Mouse (Mus musculus) liver, embryonic 15.5 days (tissue): ENCODE results near the gene Rbmx. TPM values are rescaled to one million over a fixed set of nuclear protein-coding genes. Genes with fewer than 3 reads are reported as not detected.
A peak's percentile ranks its signal among the peaks of the same experiment; 100 is the strongest.

ENCODE experiments used
- ATAC-seq: fragments of 200-750 bp; cut with Nextera tagmentation; 2 replicates; pipeline ENCODE4 v1.8.0; 2017; ENCODE audit warnings: moderate number of reproducible peaks, mild to moderate bottlenecking, moderate library complexity; ENCODE audit not compliant: insufficient read depth
- H3K27ac ChIP-seq: fragments of 300-500 bp; sonication (generic); replicated peaks from 2 replicates; pipeline ENCODE4 v1.5.1; 2015; ENCODE audit warnings: mild to moderate bottlenecking, inconsistent platforms
- H3K27me3 ChIP-seq: fragments of 300-500 bp; sonication (generic); 2 replicates; pipeline ENCODE4 v1.6.1; 2015; ENCODE audit warnings: mild to moderate bottlenecking, inconsistent platforms
- H3K36me3 ChIP-seq: fragments of 300-500 bp; sonication (generic); replicated peaks from 2 replicates; pipeline ENCODE4 v1.6.1; 2015; ENCODE audit warnings: moderate library complexity, mild to moderate bottlenecking, inconsistent platforms
- H3K4me1 ChIP-seq: fragments of 300-500 bp; sonication (generic); replicated peaks from 2 replicates; pipeline ENCODE4 v1.6.1; 2015; ENCODE audit warnings: inconsistent platforms
- H3K4me2 ChIP-seq: fragments of 300-500 bp; sonication (generic); 2 replicates; pipeline ENCODE4 v1.6.1; 2015; ENCODE audit warnings: moderate library complexity, mild to moderate bottlenecking, inconsistent platforms
- H3K4me3 ChIP-seq: fragments of 300-500 bp; sonication (generic); replicated peaks from 2 replicates; pipeline ENCODE4 v1.5.1; 2015; ENCODE audit warnings: mild to moderate bottlenecking, inconsistent platforms
- H3K9ac ChIP-seq: fragments of 300-500 bp; sonication (generic); 2 replicates; pipeline ENCODE4 v1.6.1; 2015; ENCODE audit warnings: moderate library complexity, mild to moderate bottlenecking, inconsistent platforms
- H3K9me3 ChIP-seq: fragments of 300-500 bp; sonication (generic); replicated peaks from 2 replicates; pipeline ENCODE4 v1.6.1; 2016; ENCODE audit warnings: inconsistent platforms
- WGBS: fragments of 180-500 bp; shearing (Covaris S2); methylation state at CpG from one replicate; pipeline ENCODE4 v1.1.7; 2015; ENCODE audit warnings: mixed read lengths; ENCODE audit not compliant: insufficient replicate concordance; 5-methylcytosine and 5-hydroxymethylcytosine counted together
- polyA plus RNA-seq: library from polyadenylated mRNA; unstranded; fragments of >200 nt; fragmentation: Nextera tagmentation; extraction: Ambion mirVana; gene quantifications from 2 replicates; pipeline ENCODE4 v1.2.1, GENCODE M21; 2015

Gene Rbmx
- polyA plus RNA-seq, result 24.0 and 24.8 TPM in 2 replicates

DNA sequence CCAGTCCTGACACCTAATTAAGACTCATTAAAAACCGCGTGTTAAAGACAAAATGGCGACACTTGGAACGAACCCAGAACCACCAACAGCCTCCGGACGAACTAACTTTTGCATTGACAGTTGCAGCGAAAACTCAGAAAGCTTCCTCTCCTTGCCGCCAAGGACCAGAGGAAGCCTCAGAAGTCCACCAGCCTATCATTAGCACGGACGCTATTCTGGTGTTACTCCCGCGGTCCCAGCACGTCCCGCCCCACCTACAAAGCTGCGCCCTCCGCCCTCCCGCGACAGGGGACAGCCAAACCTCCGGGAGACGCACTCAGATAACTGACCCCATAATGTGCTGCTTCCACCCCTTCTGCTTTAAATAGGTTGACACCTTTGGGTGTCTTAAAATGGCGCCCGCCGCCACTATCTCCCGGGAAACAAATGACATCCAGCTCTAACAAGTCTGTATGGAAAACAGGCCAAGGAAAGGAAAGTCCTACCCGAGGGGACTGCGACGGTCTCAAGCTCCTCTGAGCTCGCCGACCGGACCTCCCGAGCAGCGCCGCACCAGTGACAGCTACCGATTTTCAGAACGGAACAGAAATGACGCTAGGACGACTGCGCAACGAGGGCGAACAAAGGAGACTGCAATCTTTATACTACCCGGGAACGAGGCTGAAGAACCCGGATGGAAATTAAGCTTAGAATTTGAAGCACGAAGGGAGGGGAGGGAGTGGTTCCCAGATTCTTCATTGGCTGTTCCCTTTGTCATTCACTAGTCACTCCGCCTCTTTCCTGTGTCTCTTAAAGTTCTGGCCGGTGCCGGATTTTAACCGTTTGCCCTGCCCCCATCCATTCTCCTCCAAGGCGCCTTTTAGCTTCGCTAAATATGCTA, at the start of gene Rbmx:
TSS of gene Rbmx (minus strand) at position 670 of the 880 bp plus-strand sequence.
- peaks cover 28% of the 10 kb centered on the region for H3K36me3 ChIP-seq
- peak within 1 kb of the TSS; percentile 60 for H3K4me2 ChIP-seq
- 16% methylated on average over 50 of the region's 50 CpGs for WGBS
- H3K4me3 ChIP-seq, result peak within 1 kb of the TSS; percentile 68
- H3K9ac ChIP-seq, result peak within 1 kb of the TSS; percentile 64
- peak within 1 kb of the TSS; percentile 94 for H3K27ac ChIP-seq
- H3K9me3 ChIP-seq, result no peaks in the 10 kb centered on the region
- H3K4me1 ChIP-seq, result peaks cover 8% of the 10 kb centered on the region; the same call in 1 of the 2 replicates
- H3K27me3 ChIP-seq, result no peaks in the 10 kb centered on the region
- peak; percentile 94 for ATAC-seq

GRCm38 (mm10) chrX:57433897-57434296, 41.1 kb upstream of the Rbmx start:
- Histone ChIP-seq H3K27me3 (no peaks in the 10 kb centered on the region), H3K9ac (no peak overlapping the region), H3K36me3 (no peaks in the 10 kb centered on the region), H3K4me3 (no peak overlapping the region), H3K27ac (no peak overlapping the region), H3K4me1 (no peaks in the 10 kb centered on the region), H3K4me2 (no peak overlapping the region), H3K9me3 (no peaks in the 10 kb centered on the region)
- ATAC-seq, result no peak
- 65% methylated on average over 2 of the region's 2 CpGs for WGBS

- Histone ChIP-seq H3K9ac (no peak overlapping the region), H3K4me1 (no peaks in the 10 kb centered on the region), H3K4me3 (no peak overlapping the region), H3K9me3 (no peaks in the 10 kb centered on the region), H3K4me2 (no peak overlapping the region), H3K27ac (no peak overlapping the region), H3K27me3 (no peaks in the 10 kb centered on the region), H3K36me3 (no peaks in the 10 kb centered on the region)
- WGBS, result 4% methylated on average over 2 of the region's 2 CpGs
- no peak for ATAC-seq
These were observed 38.8 kb upstream of the Rbmx start for GRCm38 (mm10) chrX:57431610-57432009.

DNA sequence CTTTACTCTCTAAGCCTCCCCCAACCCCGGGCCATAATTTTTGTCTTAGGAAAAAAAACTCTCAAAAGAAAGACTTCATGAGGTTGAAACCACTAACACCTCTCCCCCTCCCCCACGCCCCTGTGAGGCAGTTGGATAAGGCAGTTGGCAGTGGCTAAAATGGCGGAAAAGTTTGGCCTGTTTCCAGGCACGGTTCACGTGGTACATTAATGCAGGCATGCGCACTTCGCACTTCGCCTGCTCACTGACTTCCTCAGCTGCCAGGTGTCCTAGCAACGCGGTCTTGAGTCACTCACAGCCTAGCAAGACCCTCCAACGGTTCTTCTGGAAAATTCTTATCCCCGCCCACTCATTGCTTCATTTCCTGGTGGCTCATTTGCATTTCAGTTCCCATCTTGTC, 15.9 kb upstream of the Rbmx start, which contains the start of gene Gm364:
TSS of gene Gm364 (plus strand) at position 386 of the 400 bp plus-strand sequence.
- Histone ChIP-seq H3K36me3 (no peaks in the 10 kb centered on the region), H3K27ac (no peak within 1 kb of the TSS), H3K4me3 (no peak within 1 kb of the TSS), H3K27me3 (no peaks in the 10 kb centered on the region), H3K9me3 (no peaks in the 10 kb centered on the region), H3K4me2 (no peak within 1 kb of the TSS), H3K9ac (no peak within 1 kb of the TSS), H3K4me1 (no peaks in the 10 kb centered on the region)
- WGBS, result 74% methylated on average over 12 of the region's 12 CpGs
- no peak for ATAC-seq

GRCm38 (mm10) chrX:57403651-57404050, 10.8 kb upstream of the Rbmx start:
- Histone ChIP-seq H3K4me3 (no peak overlapping the region), H3K9me3 (no peaks in the 10 kb centered on the region), H3K4me2 (no peak overlapping the region), H3K27ac (no peak overlapping the region), H3K36me3 (no peaks in the 10 kb centered on the region), H3K27me3 (no peaks in the 10 kb centered on the region), H3K4me1 (no peaks in the 10 kb centered on the region), H3K9ac (no peak overlapping the region)
- ATAC-seq, result no peak

DNA sequence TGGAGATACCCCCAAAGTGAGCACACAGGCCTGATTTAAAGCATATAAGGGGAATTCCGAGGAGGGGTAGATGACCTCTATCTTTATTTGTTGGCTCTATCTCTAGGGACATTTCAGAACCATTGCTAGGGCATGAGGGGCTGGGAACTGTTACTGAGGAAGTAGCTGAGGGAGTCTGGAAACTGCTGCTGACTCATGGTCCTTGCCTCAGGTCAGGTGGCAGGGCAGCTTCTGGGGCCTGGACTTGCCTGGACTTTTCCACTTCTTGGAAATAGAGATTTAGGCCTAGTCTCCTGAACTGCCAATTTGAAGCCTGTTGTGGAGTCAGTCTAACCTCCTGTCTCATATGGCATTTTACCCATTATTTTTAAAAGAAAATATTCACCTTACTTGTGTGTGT, 8.6 kb upstream of the Rbmx start:
- H3K4me3 ChIP-seq, result no peak overlapping the region
- H3K27ac ChIP-seq, result no peak overlapping the region
- no peak overlapping the region for H3K4me2 ChIP-seq
- H3K36me3 ChIP-seq, result no peaks in the 10 kb centered on the region
- H3K9ac ChIP-seq, result no peak overlapping the region
- 53% methylated on average over 1 of the region's 1 CpGs for WGBS
- ATAC-seq, result no peak
- H3K27me3 ChIP-seq, result no peaks in the 10 kb centered on the region
- H3K4me1 ChIP-seq, result no peaks in the 10 kb centered on the region
- no peaks in the 10 kb centered on the region for H3K9me3 ChIP-seq

DNA sequence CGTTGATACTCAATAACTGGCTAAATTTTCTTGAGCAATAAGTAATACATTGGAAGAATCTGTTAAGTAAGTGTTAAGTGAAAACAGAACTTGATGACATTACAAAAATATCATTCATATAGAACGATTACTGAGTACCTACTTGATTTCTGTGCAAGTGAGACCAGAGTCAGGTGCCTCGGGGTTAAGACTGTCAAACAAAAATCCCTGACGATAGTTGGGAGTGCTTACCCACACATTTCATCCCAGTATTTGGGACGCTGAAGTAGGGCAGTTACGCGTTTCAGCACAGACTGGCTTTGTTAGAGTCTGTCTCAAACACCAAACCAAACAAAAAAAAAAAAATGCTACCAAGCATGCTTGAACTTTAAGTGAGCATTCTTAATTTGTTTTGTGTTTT, 576 bp upstream of the Rbmx start:
- H3K36me3 ChIP-seq, result peaks cover 19% of the 10 kb centered on the region
- H3K27me3 ChIP-seq, result no peaks in the 10 kb centered on the region
- ATAC-seq, result no peak
- H3K4me2 ChIP-seq, result peak overlapping the region; percentile 60
- 28% methylated on average over 7 of the region's 7 CpGs for WGBS
- peak overlapping the region; percentile 68 for H3K4me3 ChIP-seq
- H3K9ac ChIP-seq, result no peak overlapping the region
- H3K27ac ChIP-seq, result no peak overlapping the region
- H3K4me1 ChIP-seq, result peaks cover 8% of the 10 kb centered on the region; the same call in 1 of the 2 replicates
- no peaks in the 10 kb centered on the region for H3K9me3 ChIP-seq

DNA sequence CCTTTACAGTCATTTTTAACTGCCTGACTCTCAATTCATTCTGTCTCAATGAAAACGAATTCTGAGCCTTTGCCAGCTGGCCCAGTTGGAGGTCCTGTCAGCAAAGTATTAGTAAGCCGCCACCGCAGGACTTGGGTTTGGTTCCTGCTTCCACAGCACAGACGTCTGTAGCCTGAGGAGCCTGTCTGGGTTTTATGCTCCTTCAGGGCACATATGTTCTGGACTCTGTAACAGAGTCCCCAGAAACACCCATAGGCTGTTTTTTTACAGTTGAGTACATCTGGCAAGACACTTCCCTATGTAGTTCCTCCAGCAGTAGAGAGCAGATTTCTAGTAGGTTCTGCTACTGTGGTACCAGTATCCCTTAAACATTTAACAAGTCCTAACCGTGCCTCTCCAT, 11.9 kb downstream of the Rbmx start:
- Histone ChIP-seq H3K9me3 (no peaks in the 10 kb centered on the region), H3K4me1 (no peaks in the 10 kb centered on the region), H3K4me2 (no peak overlapping the region), H3K9ac (no peak overlapping the region), H3K4me3 (no peak overlapping the region), H3K36me3 (peaks cover 75% of the 10 kb centered on the region), H3K27me3 (no peaks in the 10 kb centered on the region), H3K27ac (no peak overlapping the region)
- 76% methylated on average over 5 of the region's 5 CpGs for WGBS
- ATAC-seq, result no peak

DNA sequence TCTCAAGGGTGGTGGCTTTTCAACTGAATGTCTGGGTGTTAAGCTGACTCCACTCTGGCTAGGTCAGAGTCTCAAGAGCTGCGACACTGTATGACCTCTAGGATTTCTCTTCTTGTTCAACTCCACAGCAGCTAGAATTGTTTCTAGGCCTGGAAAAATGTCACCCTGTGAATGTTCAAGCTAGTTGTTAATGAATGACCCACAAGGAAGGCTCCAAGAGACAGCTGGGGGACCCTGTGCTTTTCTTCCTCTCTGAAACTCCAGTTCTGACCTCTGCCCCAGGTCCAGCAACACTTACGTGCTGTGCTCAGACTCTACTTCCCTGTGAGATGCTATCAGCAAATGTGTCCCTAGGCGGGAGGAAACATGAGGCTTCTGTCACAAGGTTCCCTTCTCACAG, 14.3 kb downstream of the Rbmx start:
- no peaks in the 10 kb centered on the region for H3K9me3 ChIP-seq
- 57% methylated on average over 3 of the region's 3 CpGs for WGBS
- H3K4me3 ChIP-seq, result no peak overlapping the region
- no peak for ATAC-seq
- H3K27ac ChIP-seq, result no peak overlapping the region
- no peaks in the 10 kb centered on the region for H3K27me3 ChIP-seq
- H3K9ac ChIP-seq, result no peak overlapping the region
- H3K36me3 ChIP-seq, result peaks cover 52% of the 10 kb centered on the region
- H3K4me1 ChIP-seq, result peaks cover 8% of the 10 kb centered on the region
- no peak overlapping the region for H3K4me2 ChIP-seq

DNA sequence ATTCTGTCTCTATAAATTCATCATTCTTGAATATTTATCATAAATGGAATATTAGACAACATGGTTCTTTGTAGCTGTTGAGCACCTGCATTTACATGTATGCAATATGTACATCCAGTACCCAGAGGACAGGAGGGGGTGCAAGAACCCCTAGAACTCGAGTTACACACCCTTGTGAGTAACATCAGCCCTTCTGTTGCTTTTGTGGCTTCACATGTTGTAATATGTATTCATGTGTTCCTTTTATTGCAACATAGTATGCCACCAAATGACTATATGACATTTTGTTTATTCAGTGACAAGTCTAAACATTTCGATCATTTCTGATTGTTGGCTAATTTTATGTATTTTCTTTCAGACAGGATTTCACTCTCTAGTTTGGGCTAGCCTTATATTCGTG, 15.7 kb downstream of the Rbmx start:
- Histone ChIP-seq H3K4me3 (no peak overlapping the region), H3K4me2 (no peak overlapping the region), H3K27me3 (no peaks in the 10 kb centered on the region), H3K9ac (no peak overlapping the region), H3K9me3 (no peaks in the 10 kb centered on the region), H3K27ac (no peak overlapping the region), H3K4me1 (peaks cover 23% of the 10 kb centered on the region), H3K36me3 (peaks cover 43% of the 10 kb centered on the region)
- WGBS, result 60% methylated on average over 3 of the region's 3 CpGs
- ATAC-seq, result no peak

GRCm38 (mm10) chrX:57374029-57374428, 18.8 kb downstream of the Rbmx start:
- Histone ChIP-seq H3K9ac (no peak overlapping the region), H3K4me2 (peak overlapping the region; percentile 43), H3K36me3 (peaks cover 18% of the 10 kb centered on the region), H3K9me3 (no peaks in the 10 kb centered on the region), H3K27ac (peak overlapping the region; percentile 78), H3K4me3 (no peak overlapping the region), H3K27me3 (no peaks in the 10 kb centered on the region), H3K4me1 (peaks cover 35% of the 10 kb centered on the region)
- WGBS, result 40% methylated on average over 2 of the region's 2 CpGs
- peak; percentile 60 for ATAC-seq
